Mouse (Mus musculus) yolk sac, embryonic 10.5 days (tissue): Measurements from ENCODE around the gene Mycbp.
"Not testable (repeated sequence)": the region's sequence is repeated elsewhere in the genome, so short reads cannot be mapped to it uniquely, and the experiment has no call there.

Experiments
- DNase-seq: peaks from one replicate; pipeline ENCODE4 v3.0.0-alpha.2; 2017; ENCODE audit warnings: low spot score

Gene Mycbp

GRCm38 (mm10) chr4:123940878-123941277, 36.2 kb downstream of the Mycbp start:
- DNase-seq: not testable (repeated sequence)

- no peak for DNase-seq
Measured at GRCm38 (mm10) chr4:123946701-123947100, 42.1 kb downstream of the Mycbp start.

- DNase-seq: no peak
Measured at GRCm38 (mm10) chr4:123947149-123947548, 42.5 kb downstream of the Mycbp start.

GRCm38 (mm10) chr4:123948901-123949300, 44.3 kb downstream of the Mycbp start:
- no peak for DNase-seq

- peak; percentile 59 for DNase-seq
Measured at GRCm38 (mm10) chr4:123949649-123950048, 45.0 kb downstream of the Mycbp start.

GRCm38 (mm10) chr4:123952059-123952458, 47.4 kb downstream of the Mycbp start:
- DNase-seq: no peak

GRCm38 (mm10) chr4:123956703-123957491, 52.3 kb downstream of the Mycbp start:
- DNase-seq: peak; percentile 67

- DNase-seq: no peak
Measured at GRCm38 (mm10) chr4:123957492-123957808, 52.8 kb downstream of the Mycbp start.

- DNase-seq: no peak
Measured at GRCm38 (mm10) chr4:123957891-123958290, 53.3 kb downstream of the Mycbp start.

- no peak for DNase-seq
Measured at GRCm38 (mm10) chr4:123960955-123961354, 56.3 kb downstream of the Mycbp start.
